Mouse (Mus musculus): ENCODE results near the gene Pdzph1.
A peak's percentile ranks its signal among the peaks of the same experiment; 100 is the strongest.

The Pdzph1 gene

DNA sequence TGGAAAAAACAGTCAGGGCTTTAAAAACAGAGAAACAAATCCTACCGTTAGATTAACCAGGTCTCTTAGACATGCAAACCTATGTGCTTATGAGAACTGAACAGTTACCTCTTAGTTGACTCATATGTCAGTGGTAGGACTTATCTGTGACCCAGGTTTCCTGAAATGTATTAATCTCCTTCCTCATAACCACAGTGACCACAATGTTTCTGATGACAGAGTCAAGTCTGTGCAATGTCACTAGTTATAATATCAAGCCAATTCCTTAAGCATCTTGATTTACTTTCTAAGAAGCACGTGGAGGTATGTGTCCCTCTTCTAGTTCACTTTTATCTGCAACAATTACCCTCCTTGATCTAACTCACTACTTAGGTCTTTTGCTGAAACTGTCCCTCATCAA, 68.4 kb downstream of the Pdzph1 start:
- DNase-seq (ENCODE audit: low spot score in 2 of 2): no peak

- DNase-seq (ENCODE audit: low spot score in 2 of 2): no peak
Observed at GRCm38 (mm10) chr17:58919927-58920326, 71.2 kb downstream of the Pdzph1 start.

DNA sequence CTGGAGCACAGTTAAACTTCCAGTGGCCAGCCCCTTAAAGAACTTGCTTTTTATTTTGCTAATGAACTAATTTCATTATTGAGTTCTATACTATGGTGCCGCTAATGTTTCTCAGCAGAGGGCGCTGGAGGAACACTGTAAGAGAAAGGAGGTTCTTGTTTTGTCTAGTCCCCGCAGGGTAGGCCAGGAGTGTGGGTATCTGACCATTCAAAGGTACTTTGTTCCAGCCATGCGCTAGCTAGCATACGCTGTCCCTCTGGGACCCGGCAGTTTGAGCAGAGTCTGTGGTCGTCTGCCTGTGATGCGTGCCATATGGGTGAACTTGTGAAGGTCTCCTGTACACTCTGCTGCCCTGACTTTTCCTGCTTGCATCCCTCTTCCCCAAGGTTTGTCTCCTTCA, 72.1 kb downstream of the Pdzph1 start:
- peak; percentile 14 to 59 for DNase-seq (ENCODE audit: low spot score in 2 of 2)

DNA sequence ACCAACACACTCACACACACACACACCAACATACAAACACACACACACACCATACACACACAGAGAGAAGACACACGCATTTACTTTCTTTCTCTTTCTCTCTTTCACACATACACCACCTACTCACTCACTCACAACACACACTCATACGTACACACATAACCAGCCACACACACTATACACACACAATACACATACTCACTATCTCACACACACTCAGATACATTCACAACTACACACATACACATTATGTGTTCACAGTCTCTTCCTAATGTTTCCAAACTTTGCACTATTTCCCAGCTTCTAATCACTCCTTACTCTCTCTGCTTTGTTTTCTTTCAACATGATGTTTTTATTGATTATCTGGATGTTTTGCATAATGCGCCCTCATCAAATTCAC, 72.6 kb downstream of the Pdzph1 start:
- no peak for DNase-seq (ENCODE audit: low spot score in 2 of 2)

DNA sequence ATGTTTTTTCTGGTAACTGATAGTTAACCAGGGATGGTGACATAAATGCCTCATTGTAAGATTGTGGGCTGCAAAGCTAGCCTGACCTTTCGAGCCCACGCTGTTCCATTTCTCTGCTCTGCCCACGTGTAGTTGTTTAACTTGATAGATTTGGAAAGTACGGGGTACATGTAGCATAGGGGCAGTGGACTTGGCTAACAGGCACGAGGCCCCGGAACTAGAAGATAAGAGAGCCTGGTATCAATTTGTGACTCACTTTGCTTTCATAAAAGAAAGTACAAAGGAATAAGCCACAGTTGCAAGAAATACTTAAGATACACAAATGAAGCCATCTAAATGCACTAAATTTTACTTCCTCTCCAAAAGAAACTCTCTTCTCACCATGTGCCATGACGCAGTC, 79.6 kb downstream of the Pdzph1 start:
- no peak for DNase-seq (ENCODE audit: low spot score in 2 of 2)

GRCm38 (mm10) chr17:58909061-58909661, 82.0 kb downstream of the Pdzph1 start:
- DNase-seq (ENCODE audit: low spot score in 2 of 2): peak in 1 of 2 experiments; percentile 72

- no peak for DNase-seq (ENCODE audit: low spot score in 2 of 2)
Observed at GRCm38 (mm10) chr17:58906001-58906400, 85.2 kb downstream of the Pdzph1 start.

GRCm38 (mm10) chr17:58891488-58892210, 99.5 kb downstream of the Pdzph1 start:
- no peak for DNase-seq (ENCODE audit: low spot score in 2 of 2)

GRCm38 (mm10) chr17:58889905-58890645, 101.1 kb downstream of the Pdzph1 start:
- no peak for DNase-seq (ENCODE audit: low spot score in 2 of 2)

DNA sequence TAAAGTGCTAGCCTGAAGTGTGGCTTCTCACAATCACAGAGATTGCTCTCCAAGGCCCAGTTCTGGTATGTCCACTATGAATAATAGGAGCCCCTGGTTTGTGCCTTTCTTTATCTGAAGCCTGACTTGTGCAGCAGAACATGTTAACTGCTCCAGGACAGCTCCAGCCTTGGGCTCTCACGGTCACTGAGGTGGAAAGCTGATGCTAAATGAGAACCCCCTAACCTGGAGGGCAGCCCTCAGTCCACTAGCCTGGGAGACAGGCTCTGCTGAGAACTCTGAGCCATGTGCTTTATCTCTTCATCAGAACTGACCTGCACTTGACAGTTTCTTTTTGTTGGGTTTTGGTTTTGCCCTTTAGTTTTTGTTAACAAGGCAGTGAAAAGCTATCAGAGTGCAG, 106.8 kb downstream of the Pdzph1 start:
- no peak for DNase-seq (ENCODE audit: low spot score in 2 of 2)

GRCm38 (mm10) chr17:58873356-58873755, 117.8 kb downstream of the Pdzph1 start:
- DNase-seq (ENCODE audit: low spot score in 2 of 2): no peak

DNA sequence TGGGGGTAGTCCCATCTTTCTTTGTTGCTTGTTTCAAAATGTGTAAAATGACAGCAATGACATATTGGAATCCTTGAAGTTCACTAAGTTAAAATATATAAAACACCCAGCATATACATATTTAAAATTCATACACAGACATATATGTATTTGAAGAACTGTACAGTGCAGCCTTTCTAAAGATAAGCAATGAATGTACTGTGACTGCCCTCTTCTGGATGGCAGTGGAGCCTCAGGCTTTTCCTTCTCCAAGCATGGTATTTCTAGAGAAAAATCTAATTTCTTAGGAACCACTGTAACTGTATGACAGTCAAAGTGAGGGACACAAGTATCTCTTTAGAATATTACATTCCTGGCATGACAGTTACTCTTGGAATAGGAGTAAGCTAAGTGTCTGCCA, 120.4 kb downstream of the Pdzph1 start:
- no peak for DNase-seq (ENCODE audit: low spot score in 2 of 2)
